Mouse (Mus musculus) limb, embryonic 13.5 days (tissue): ENCODE results near the gene Bcl9. TPM values are rescaled to one million over a fixed set of nuclear protein-coding genes. Genes with fewer than 3 reads are reported as not detected.

ENCODE experiments used
- ATAC-seq: fragments of 200-750 bp; cut with Nextera tagmentation; 2 replicates; pipeline ENCODE4 v1.8.0; 2017; ENCODE audit warnings: low read depth, moderate number of reproducible peaks, moderate TSS enrichment; ENCODE audit not compliant: low FRiP score
- H3K27ac ChIP-seq: fragments of 300-500 bp; sonication (generic); 2 replicates; pipeline ENCODE4 v1.5.1; 2015; ENCODE audit warnings: inconsistent platforms, mild to moderate bottlenecking, moderate library complexity
- H3K27me3 ChIP-seq: fragments of 300-500 bp; sonication (generic); 2 replicates; pipeline ENCODE4 v1.6.1; 2015; ENCODE audit warnings: mild to moderate bottlenecking, inconsistent platforms
- H3K36me3 ChIP-seq: fragments of 300-500 bp; sonication (generic); 2 replicates; pipeline ENCODE4 v1.6.1; 2015; ENCODE audit warnings: inconsistent platforms, mild to moderate bottlenecking, moderate library complexity
- H3K4me1 ChIP-seq: fragments of 300-500 bp; sonication (generic); 2 replicates; pipeline ENCODE4 v1.6.1; 2015; ENCODE audit warnings: inconsistent platforms
- H3K4me2 ChIP-seq: fragments of 300-500 bp; sonication (generic); replicated peaks from 2 replicates; pipeline ENCODE4 v1.6.1; 2015; ENCODE audit warnings: inconsistent platforms, mild to moderate bottlenecking, moderate library complexity
- H3K4me3 ChIP-seq: fragments of 300-500 bp; sonication (generic); 2 replicates; pipeline ENCODE4 v1.5.1; 2015; ENCODE audit warnings: moderate library complexity, mild to moderate bottlenecking, inconsistent platforms
- H3K9ac ChIP-seq: fragments of 300-500 bp; sonication (generic); 2 replicates; pipeline ENCODE4 v1.6.1; 2015; ENCODE audit warnings: mild to moderate bottlenecking, inconsistent platforms
- H3K9me3 ChIP-seq: fragments of 300-500 bp; sonication (generic); 2 replicates; pipeline ENCODE4 v1.6.1; 2016; ENCODE audit warnings: inconsistent platforms
- WGBS: fragments of 180-500 bp; shearing (Covaris S2); methylation state at CpG from one replicate; pipeline ENCODE4 v1.1.7; 2015; 5-methylcytosine and 5-hydroxymethylcytosine counted together
- polyA plus RNA-seq: library from polyadenylated mRNA; unstranded; fragments of >200 nt; fragmentation: Nextera tagmentation; extraction: Ambion mirVana; gene quantifications from 2 replicates; pipeline ENCODE4 v1.2.1, GENCODE M21; 2015

Bcl9 gene
- polyA plus RNA-seq, 1 experiment from 2014 or later: 97.4 TPM

GRCm38 (mm10) chr3:97159986-97160385, 137.7 kb downstream of the Bcl9 start:
- peak overlapping the region; percentile 77; the same call in 1 of the 2 replicates for H3K4me3 ChIP-seq
- H3K4me2 ChIP-seq: peak overlapping the region; percentile 83
- H3K9me3 ChIP-seq: no peaks in the 10 kb centered on the region
- no peaks in the 10 kb centered on the region for H3K27me3 ChIP-seq
- H3K27ac ChIP-seq: no peak overlapping the region
- ATAC-seq: no peak
- H3K4me1 ChIP-seq: peaks cover 18% of the 10 kb centered on the region
- no peak overlapping the region for H3K9ac ChIP-seq
- peaks cover 3% of the 10 kb centered on the region; the same call in 1 of the 2 replicates for H3K36me3 ChIP-seq
- 78% methylated on average over 2 of the region's 2 CpGs for WGBS

GRCm38 (mm10) chr3:97159509-97159850, 138.2 kb downstream of the Bcl9 start:
- H3K9me3 ChIP-seq: no peaks in the 10 kb centered on the region
- H3K27ac ChIP-seq: no peak overlapping the region
- no peaks in the 10 kb centered on the region for H3K27me3 ChIP-seq
- H3K4me2 ChIP-seq: peak overlapping the region; percentile 83
- H3K4me1 ChIP-seq: peaks cover 18% of the 10 kb centered on the region
- no peak for ATAC-seq
- H3K9ac ChIP-seq: peak overlapping the region; percentile 81
- H3K36me3 ChIP-seq: peaks cover 3% of the 10 kb centered on the region; the same call in 1 of the 2 replicates
- 16% methylated on average over 6 of the region's 6 CpGs for WGBS
- H3K4me3 ChIP-seq: peak overlapping the region; percentile 77

- no peaks in the 10 kb centered on the region for H3K9me3 ChIP-seq
- peak within 1 kb of the TSS; percentile 83 for H3K4me2 ChIP-seq
- peak within 1 kb of the TSS; percentile 77 for H3K4me3 ChIP-seq
- WGBS: under 1% methylated on average over 53 of the region's 54 CpGs
- peak within 1 kb of the TSS; percentile 81 for H3K9ac ChIP-seq
- H3K4me1 ChIP-seq: peaks cover 18% of the 10 kb centered on the region
- ATAC-seq: peak; percentile 94
- H3K27me3 ChIP-seq: no peaks in the 10 kb centered on the region
- peak within 1 kb of the TSS; percentile 63 for H3K27ac ChIP-seq
- H3K36me3 ChIP-seq: peaks cover 3% of the 10 kb centered on the region; the same call in 1 of the 2 replicates
These were observed 138.9 kb downstream of the Bcl9 start, which contains the start of gene Acp6 for GRCm38 (mm10) chr3:97158611-97159508. TSS of gene Acp6 (plus strand) at chr3:97158777.

GRCm38 (mm10) chr3:97157958-97158599, 139.6 kb downstream of the Bcl9 start:
- ATAC-seq: peak; percentile 37
- WGBS: 2% methylated on average over 17 of the region's 17 CpGs
- Histone ChIP-seq H3K9ac (peak overlapping the region; percentile 81), H3K36me3 (no peaks in the 10 kb centered on the region), H3K27me3 (no peaks in the 10 kb centered on the region), H3K4me2 (peak overlapping the region; percentile 83), H3K27ac (peak overlapping the region; percentile 22; the same call in 1 of the 2 replicates), H3K4me1 (peaks cover 18% of the 10 kb centered on the region), H3K9me3 (no peaks in the 10 kb centered on the region), H3K4me3 (peak overlapping the region; percentile 77)

GRCm38 (mm10) chr3:97157308-97157707, 140.4 kb downstream of the Bcl9 start:
- no peaks in the 10 kb centered on the region for H3K36me3 ChIP-seq
- WGBS: 97% methylated on average over 1 of the region's 1 CpGs
- peaks cover 18% of the 10 kb centered on the region for H3K4me1 ChIP-seq
- no peaks in the 10 kb centered on the region for H3K27me3 ChIP-seq
- no peak overlapping the region for H3K4me3 ChIP-seq
- H3K9ac ChIP-seq: no peak overlapping the region
- H3K9me3 ChIP-seq: no peaks in the 10 kb centered on the region
- H3K4me2 ChIP-seq: no peak overlapping the region
- H3K27ac ChIP-seq: no peak overlapping the region
- no peak for ATAC-seq

- no peak overlapping the region for H3K4me2 ChIP-seq
- ATAC-seq: no peak
- H3K9me3 ChIP-seq: no peaks in the 10 kb centered on the region
- peaks cover 15% of the 10 kb centered on the region for H3K4me1 ChIP-seq
- no peak overlapping the region for H3K9ac ChIP-seq
- no peak overlapping the region for H3K4me3 ChIP-seq
- no peaks in the 10 kb centered on the region for H3K36me3 ChIP-seq
- no peaks in the 10 kb centered on the region for H3K27me3 ChIP-seq
- WGBS: 94% methylated on average over 6 of the region's 6 CpGs
- H3K27ac ChIP-seq: no peak overlapping the region
These were observed 141.3 kb downstream of the Bcl9 start for GRCm38 (mm10) chr3:97156431-97156830.

Other genes starting within 250 kb of the Bcl9 start
- gene Acp6, start 139.1 kb downstream of the Bcl9 start, polyA plus RNA-seq: 37.6 and 40.5 TPM in 2 replicates
- gene Olfr1402, start 124.1 kb upstream of the Bcl9 start, polyA plus RNA-seq: not detected in 2 replicates